8 mouse cellular contexts compared by ENCODE assay signal in the genomic region with DNA sequence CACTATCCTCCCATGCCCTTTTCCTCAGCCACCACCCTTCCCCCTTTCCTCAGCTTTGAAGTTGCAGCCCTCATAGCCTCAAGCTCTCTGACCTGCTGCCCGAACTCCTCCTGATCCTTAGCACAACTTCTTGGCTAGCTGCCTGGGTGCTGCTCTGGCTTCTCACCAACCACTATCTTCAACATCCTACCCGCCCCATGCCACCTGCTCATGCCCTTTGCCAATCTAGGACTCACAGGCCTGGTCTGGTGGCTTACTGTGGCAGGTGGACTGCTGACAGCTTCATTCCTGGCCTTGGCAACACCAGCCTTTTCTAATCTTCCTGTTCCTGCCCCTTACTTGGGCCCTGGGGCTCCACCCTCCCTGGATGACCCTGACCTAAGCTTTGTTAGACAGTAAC. TPM values are rescaled to one million over a fixed set of nuclear protein-coding genes. Genes with fewer than 3 reads are reported as not detected.
A peak's percentile ranks its signal among the peaks of the same experiment; 100 is the strongest.
DNase-seq lines count a peak whose midpoint lies in the region; ATAC-seq and TF ChIP-seq lines count a peak whose summit lies in the region.
"Had no signal": no experiment of that assay in that cellular context is flagged by ENCODE, and none has a peak within 500 bp of the region (broad histone marks: within the 10 kb centered on the region; RNA-seq: fewer than 3 reads in every experiment).

No protein-coding gene starts in this region.

- DNase-seq in midbrain, postnatal 0 days (ENCODE audit: low spot score), result peak; percentile 35
- peak; percentile 87 to 91 for DNase-seq in cerebellum, postnatal 25 days
- DNase-seq in heart, postnatal 10 days, result peak; percentile 84 to 87
- peak; percentile 77 for DNase-seq in testis, postnatal 10 days (ENCODE audit: low spot score)
- no peak for DNase-seq in thymus, postnatal 25 days
- DNase-seq in forebrain, embryonic 14.5 days (ENCODE audit: low spot score), result no peak

- H3K9me3 ChIP-seq in midbrain, postnatal 0 days (ENCODE audit: low read length), result no peaks in the 10 kb centered on the region
- no peaks in the 10 kb centered on the region for H3K9me3 ChIP-seq in midbrain, embryonic 13.5 days
- no peaks in the 10 kb centered on the region for H3K9me3 ChIP-seq in forebrain, embryonic 14.5 days (replicated peaks; ENCODE audit: control insufficient read depth, low read length)

- H3K36me3 ChIP-seq in midbrain, postnatal 0 days (ENCODE audit: insufficient read depth, low read length), result peaks cover 94% of the 10 kb centered on the region
- H3K36me3 ChIP-seq in midbrain, embryonic 13.5 days, result peaks cover 97% of the 10 kb centered on the region
- H3K36me3 ChIP-seq in forebrain, embryonic 14.5 days (ENCODE audit: control insufficient read depth, insufficient read depth, low read length), result peaks cover 98% of the 10 kb centered on the region

- H3K27me3 ChIP-seq in midbrain, postnatal 0 days (ENCODE audit: insufficient read depth, low read length), result no peaks in the 10 kb centered on the region
- H3K27me3 ChIP-seq in midbrain, embryonic 13.5 days, result no peaks in the 10 kb centered on the region
- H3K27me3 ChIP-seq in forebrain, embryonic 14.5 days (replicated peaks; ENCODE audit: control insufficient read depth, insufficient read depth, low read length), result no peaks in the 10 kb centered on the region

- intact Hi-C loops in heart, postnatal 10 days (cut with DNase I), result no loop called here

- H3K4me3 ChIP-seq in midbrain, postnatal 0 days (ENCODE audit: low read depth, low read length), result no peak overlapping the region
- no peak overlapping the region for H3K4me3 ChIP-seq in midbrain, embryonic 13.5 days (replicated peaks)
- H3K4me3 ChIP-seq in forebrain, embryonic 14.5 days (ENCODE audit: low read depth, low read length), result no peak overlapping the region

- no peak overlapping the region for H3K27ac ChIP-seq in midbrain, postnatal 0 days (ENCODE audit: low read depth, low read length)
- H3K27ac ChIP-seq in midbrain, embryonic 13.5 days, result no peak overlapping the region
- no peak overlapping the region for H3K27ac ChIP-seq in forebrain, embryonic 14.5 days (ENCODE audit: low read depth, low read length)

- no peak overlapping the region for H3K4me2 ChIP-seq in midbrain, postnatal 0 days (ENCODE audit: low read depth, low read length, poor library complexity, severe bottlenecking)
- no peak overlapping the region for H3K4me2 ChIP-seq in midbrain, embryonic 13.5 days (replicated peaks)
- H3K4me2 ChIP-seq in forebrain, embryonic 14.5 days (ENCODE audit: low read length), result no peak overlapping the region

- WGBS in midbrain, postnatal 0 days, result 89% methylated on average over 2 of the region's 2 CpGs
- WGBS in midbrain, embryonic 13.5 days, result 93% methylated on average over 2 of the region's 2 CpGs
- 89% methylated on average over 2 of the region's 2 CpGs for WGBS in forebrain, embryonic 14.5 days

- no peak overlapping the region for H3K9ac ChIP-seq in midbrain, postnatal 0 days (replicated peaks; ENCODE audit: low read length, poor library complexity, severe bottlenecking)
- H3K9ac ChIP-seq in midbrain, embryonic 13.5 days (replicated peaks), result no peak overlapping the region
- H3K9ac ChIP-seq in forebrain, embryonic 14.5 days (ENCODE audit: low read length), result no peak overlapping the region

- ATAC-seq in midbrain, postnatal 0 days (ENCODE audit: low FRiP score), result no peak
- ATAC-seq in midbrain, embryonic 13.5 days, result no peak
- no peak for ATAC-seq in forebrain, embryonic 14.5 days
- ATAC-seq: lung, postnatal 0 days had no signal

- no peaks in the 10 kb centered on the region for H3K4me1 ChIP-seq in midbrain, postnatal 0 days (ENCODE audit: insufficient read depth, low read length)
- H3K4me1 ChIP-seq in midbrain, embryonic 13.5 days (replicated peaks), result no peaks in the 10 kb centered on the region
- H3K4me1 ChIP-seq in forebrain, embryonic 14.5 days (ENCODE audit: control insufficient read depth, insufficient read depth, low read length), result no peaks in the 10 kb centered on the region

- TF ChIP-seq CTCF in midbrain, postnatal 0 days (IDR thresholded peaks at IDR 0.05), result no peak

RNA-seq across cellular contexts. Expression of a gene that starts 7.7 kb away (rescaled TPM):
- 0.99 and 1.9 TPM in 2 replicates for total RNA-seq in midbrain, postnatal 0 days (2014; rRNA removed)
- polyA plus RNA-seq in midbrain, postnatal 0 days (2015; fragmentation: Nextera tagmentation; extraction: Ambion mirVana), result 3.1 and 5.6 TPM in 2 replicates
- 4.8 and 6.6 TPM in 2 replicates for polyA plus RNA-seq in midbrain, embryonic 13.5 days (2015; fragmentation: Nextera tagmentation; extraction: Ambion mirVana)
- total RNA-seq in heart, postnatal 10 days (2021), result 1 to 10 TPM; 1.6 to 2.0 TPM
- 1.7 and 6.4 TPM in 2 replicates for polyA plus RNA-seq in forebrain, embryonic 14.5 days (2014; fragmentation: Nextera tagmentation; extraction: Ambion mirVana)

RNA-seq across cellular contexts. Expression of a gene that starts 9.5 kb away (rescaled TPM):
- total RNA-seq in midbrain, postnatal 0 days (2014; rRNA removed), result 63.8 and 133 TPM in 2 replicates
- polyA plus RNA-seq in midbrain, postnatal 0 days (2015; fragmentation: Nextera tagmentation; extraction: Ambion mirVana), result 135 and 144 TPM in 2 replicates
- polyA plus RNA-seq in midbrain, embryonic 13.5 days (2015; fragmentation: Nextera tagmentation; extraction: Ambion mirVana), result 131 and 133 TPM in 2 replicates
- 10 to 100 TPM; 78.2 to 80.1 TPM for total RNA-seq in heart, postnatal 10 days (2021)
- 121 and 143 TPM in 2 replicates for polyA plus RNA-seq in forebrain, embryonic 14.5 days (2014; fragmentation: Nextera tagmentation; extraction: Ambion mirVana)

RNA-seq across cellular contexts. Expression of a gene that starts 9.8 kb away (rescaled TPM):
- 6.0 and 8.4 TPM in 2 replicates for total RNA-seq in midbrain, postnatal 0 days (2014; rRNA removed)
- polyA plus RNA-seq in midbrain, postnatal 0 days (2015; fragmentation: Nextera tagmentation; extraction: Ambion mirVana), result 4.9 and 7.2 TPM in 2 replicates
- 20.7 and 22.6 TPM in 2 replicates for polyA plus RNA-seq in midbrain, embryonic 13.5 days (2015; fragmentation: Nextera tagmentation; extraction: Ambion mirVana)
- total RNA-seq in heart, postnatal 10 days (2021), result 1 to 10 TPM; 1.7 to 1.8 TPM
- 7.0 and 10.7 TPM in 2 replicates for polyA plus RNA-seq in forebrain, embryonic 14.5 days (2014; fragmentation: Nextera tagmentation; extraction: Ambion mirVana)

RNA-seq across cellular contexts. Expression of a gene that starts 9.9 kb away (rescaled TPM):
- total RNA-seq in midbrain, postnatal 0 days (2014; rRNA removed), result 54.7 and 64.2 TPM in 2 replicates
- 96.4 and 97.0 TPM in 2 replicates for polyA plus RNA-seq in midbrain, postnatal 0 days (2015; fragmentation: Nextera tagmentation; extraction: Ambion mirVana)
- polyA plus RNA-seq in midbrain, embryonic 13.5 days (2015; fragmentation: Nextera tagmentation; extraction: Ambion mirVana), result 92.5 and 102 TPM in 2 replicates
- 10 to 100 TPM; 67.4 to 78.2 TPM for total RNA-seq in heart, postnatal 10 days (2021)
- 132 and 135 TPM in 2 replicates for polyA plus RNA-seq in forebrain, embryonic 14.5 days (2014; fragmentation: Nextera tagmentation; extraction: Ambion mirVana)

RNA-seq across cellular contexts. Expression of a gene that starts 13.3 kb away (rescaled TPM):
- total RNA-seq in midbrain, postnatal 0 days (2014; rRNA removed), result 15.7 and 32.0 TPM in 2 replicates
- polyA plus RNA-seq in midbrain, postnatal 0 days (2015; fragmentation: Nextera tagmentation; extraction: Ambion mirVana), result 53.5 and 54.1 TPM in 2 replicates
- 54.4 and 60.4 TPM in 2 replicates for polyA plus RNA-seq in midbrain, embryonic 13.5 days (2015; fragmentation: Nextera tagmentation; extraction: Ambion mirVana)
- total RNA-seq in heart, postnatal 10 days (2021), result 10 to 100 TPM; 15.0 to 23.6 TPM
- polyA plus RNA-seq in forebrain, embryonic 14.5 days (2014; fragmentation: Nextera tagmentation; extraction: Ambion mirVana), result 47.6 and 59.0 TPM in 2 replicates

Comparison
In these comparisons a context has a peak if more than half of its experiments do, and no peak if none do; other contexts are left out.
1. DNase-seq: peak in midbrain, postnatal 0 days (single experiment), cerebellum, postnatal 25 days (2 of 2), heart, postnatal 10 days (2 of 2) and testis, postnatal 10 days (single experiment); none in thymus, postnatal 25 days (single experiment) and forebrain, embryonic 14.5 days (single experiment).